Mouse (Mus musculus) hindbrain, embryonic 13.5 days (tissue): Measurements from ENCODE around the gene Nccrp1. TPM values are rescaled to one million over a fixed set of nuclear protein-coding genes. Genes with fewer than 3 reads are reported as not detected.
A peak's percentile ranks its signal among the peaks of the same experiment; 100 is the strongest.

Source experiments
- ATAC-seq: fragments of 200-750 bp; cut with Nextera tagmentation; 2 replicates; pipeline ENCODE4 v1.8.0; 2017; ENCODE audit warnings: moderate TSS enrichment; ENCODE audit not compliant: low FRiP score
- H3K27ac ChIP-seq: fragments of 300-500 bp; sonication (generic); 2 replicates; pipeline ENCODE4 v1.5.1; 2015; ENCODE audit warnings: inconsistent platforms, mild to moderate bottlenecking, moderate library complexity
- H3K27me3 ChIP-seq: fragments of 300-500 bp; sonication (generic); 2 replicates; pipeline ENCODE4 v1.6.1; 2015; ENCODE audit warnings: mild to moderate bottlenecking, inconsistent platforms
- H3K36me3 ChIP-seq: fragments of 300-500 bp; sonication (generic); 2 replicates; pipeline ENCODE4 v1.6.1; 2015; ENCODE audit warnings: mild to moderate bottlenecking, inconsistent platforms
- H3K4me1 ChIP-seq: fragments of 300-500 bp; sonication (generic); replicated peaks from 2 replicates; pipeline ENCODE4 v1.6.1; 2015; ENCODE audit warnings: inconsistent platforms
- H3K4me2 ChIP-seq: fragments of 300-500 bp; sonication (generic); 2 replicates; pipeline ENCODE4 v1.6.1; 2015; ENCODE audit warnings: inconsistent platforms, mild to moderate bottlenecking, moderate library complexity
- H3K4me3 ChIP-seq: fragments of 300-500 bp; sonication (generic); 2 replicates; pipeline ENCODE4 v1.5.1; 2015; ENCODE audit warnings: mild to moderate bottlenecking, inconsistent platforms
- H3K9ac ChIP-seq: fragments of 300-500 bp; sonication (generic); 2 replicates; pipeline ENCODE4 v1.6.1; 2015; ENCODE audit warnings: mild to moderate bottlenecking, inconsistent platforms
- H3K9me3 ChIP-seq: fragments of 300-500 bp; sonication (generic); 2 replicates; pipeline ENCODE4 v1.6.1; 2016; ENCODE audit warnings: inconsistent platforms
- WGBS: fragments of 180-500 bp; shearing (Covaris S2); methylation state at CpG from one replicate; pipeline ENCODE4 v1.1.7; 2015; 5-methylcytosine and 5-hydroxymethylcytosine counted together
- polyA plus RNA-seq: library from polyadenylated mRNA; unstranded; fragments of >200 nt; fragmentation: Nextera tagmentation; extraction: Ambion mirVana; gene quantifications from 2 replicates; pipeline ENCODE4 v1.2.1, GENCODE M21; 2015

Nccrp1 gene
- polyA plus RNA-seq, 1 experiment from 2014 or later, result not detected

DNA sequence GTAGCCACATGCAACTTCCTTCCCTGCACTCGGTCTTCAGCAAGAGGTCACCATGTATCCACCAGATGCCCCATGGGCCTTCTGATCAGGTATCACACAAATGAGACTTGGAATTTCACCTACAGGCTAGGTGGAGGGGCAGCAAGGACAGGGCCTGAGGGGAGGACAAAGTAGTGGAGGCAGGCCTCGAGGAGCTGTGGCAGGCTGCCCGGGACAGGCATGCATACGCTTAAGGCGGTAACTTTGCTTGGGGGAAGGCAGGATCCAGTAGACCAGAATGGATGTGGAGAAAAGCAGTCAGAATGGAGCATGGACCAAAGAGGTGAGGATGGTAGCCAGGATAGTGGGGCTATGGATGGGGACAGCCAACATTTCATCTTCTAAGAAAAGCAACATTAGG, 32.8 kb upstream of the Nccrp1 start:
- peaks cover 67% of the 10 kb centered on the region for H3K4me1 ChIP-seq
- H3K27ac ChIP-seq, result peak overlapping the region; percentile 35; the same call in 1 of the 2 replicates
- no peaks in the 10 kb centered on the region for H3K27me3 ChIP-seq
- H3K36me3 ChIP-seq, result no peaks in the 10 kb centered on the region
- H3K9me3 ChIP-seq, result no peaks in the 10 kb centered on the region
- no peak overlapping the region for H3K4me3 ChIP-seq
- H3K4me2 ChIP-seq, result no peak overlapping the region
- ATAC-seq, result no peak
- 72% methylated on average over 5 of the region's 5 CpGs for WGBS
- H3K9ac ChIP-seq, result no peak overlapping the region

- no peak overlapping the region for H3K9ac ChIP-seq
- no peak overlapping the region for H3K4me3 ChIP-seq
- H3K9me3 ChIP-seq, result no peaks in the 10 kb centered on the region
- H3K36me3 ChIP-seq, result no peaks in the 10 kb centered on the region
- no peak overlapping the region for H3K27ac ChIP-seq
- 72% methylated on average over 5 of the region's 5 CpGs for WGBS
- ATAC-seq, result no peak
- no peak overlapping the region for H3K4me2 ChIP-seq
- no peaks in the 10 kb centered on the region for H3K27me3 ChIP-seq
- H3K4me1 ChIP-seq, result peaks cover 55% of the 10 kb centered on the region
Measured at GRCm38 (mm10) chr7:28578543-28579053, 31.5 kb upstream of the Nccrp1 start.

GRCm38 (mm10) chr7:28577826-28578542, 30.9 kb upstream of the Nccrp1 start:
- Histone ChIP-seq H3K9ac (no peak overlapping the region), H3K27ac (no peak overlapping the region), H3K4me2 (no peak overlapping the region), H3K9me3 (no peaks in the 10 kb centered on the region), H3K4me3 (no peak overlapping the region), H3K36me3 (no peaks in the 10 kb centered on the region), H3K4me1 (peaks cover 52% of the 10 kb centered on the region), H3K27me3 (no peaks in the 10 kb centered on the region)
- WGBS, result 88% methylated on average over 9 of the region's 9 CpGs
- no peak for ATAC-seq

GRCm38 (mm10) chr7:28576271-28576914, 29.3 kb upstream of the Nccrp1 start:
- Histone ChIP-seq H3K27ac (no peak overlapping the region), H3K9ac (peak overlapping the region; percentile 20; the same call in 1 of the 2 replicates), H3K36me3 (no peaks in the 10 kb centered on the region), H3K9me3 (no peaks in the 10 kb centered on the region), H3K4me1 (peaks cover 58% of the 10 kb centered on the region), H3K4me2 (no peak overlapping the region), H3K4me3 (no peak overlapping the region), H3K27me3 (no peaks in the 10 kb centered on the region)
- 71% methylated on average over 5 of the region's 5 CpGs for WGBS
- ATAC-seq, result peak; percentile 43

GRCm38 (mm10) chr7:28575597-28575996, 28.5 kb upstream of the Nccrp1 start:
- H3K4me2 ChIP-seq, result no peak overlapping the region
- H3K4me1 ChIP-seq, result peaks cover 64% of the 10 kb centered on the region
- H3K9ac ChIP-seq, result no peak overlapping the region
- no peak overlapping the region for H3K4me3 ChIP-seq
- no peak overlapping the region for H3K27ac ChIP-seq
- H3K36me3 ChIP-seq, result no peaks in the 10 kb centered on the region
- no peaks in the 10 kb centered on the region for H3K27me3 ChIP-seq
- no peaks in the 10 kb centered on the region for H3K9me3 ChIP-seq
- no peak for ATAC-seq
- 95% methylated on average over 11 of the region's 11 CpGs for WGBS

DNA sequence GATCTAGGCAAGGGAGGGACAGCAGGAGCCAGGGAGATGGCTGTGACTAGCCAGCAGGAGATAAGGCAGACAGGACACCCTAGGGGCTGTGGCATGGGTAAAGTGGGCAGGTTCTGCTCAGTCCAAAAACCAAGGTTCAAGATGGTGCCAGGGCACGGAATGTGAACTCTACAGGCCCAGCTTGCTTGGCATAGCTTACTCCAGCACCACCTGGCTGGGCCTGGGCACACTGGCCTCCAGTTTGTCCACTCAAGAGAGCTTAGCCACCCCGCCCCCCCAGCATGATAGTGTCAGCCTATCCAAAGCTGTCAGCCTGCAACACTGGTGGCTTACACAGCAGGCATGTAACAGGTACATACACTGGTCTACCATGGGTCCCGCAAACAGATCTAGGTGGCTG, 26.2 kb upstream of the Nccrp1 start:
- no peak overlapping the region for H3K4me2 ChIP-seq
- no peaks in the 10 kb centered on the region for H3K27me3 ChIP-seq
- H3K9ac ChIP-seq, result no peak overlapping the region
- no peaks in the 10 kb centered on the region for H3K9me3 ChIP-seq
- no peak for ATAC-seq
- H3K36me3 ChIP-seq, result no peaks in the 10 kb centered on the region; the same call in 1 of the 2 replicates
- 97% methylated on average over 3 of the region's 3 CpGs for WGBS
- H3K4me1 ChIP-seq, result peaks cover 51% of the 10 kb centered on the region
- no peak overlapping the region for H3K4me3 ChIP-seq
- H3K27ac ChIP-seq, result no peak overlapping the region

GRCm38 (mm10) chr7:28572689-28573088, 25.6 kb upstream of the Nccrp1 start:
- H3K9me3 ChIP-seq, result no peaks in the 10 kb centered on the region
- H3K4me3 ChIP-seq, result no peak overlapping the region
- H3K36me3 ChIP-seq, result peaks cover 3% of the 10 kb centered on the region
- no peak for ATAC-seq
- WGBS, result 82% methylated on average over 5 of the region's 5 CpGs
- no peak overlapping the region for H3K9ac ChIP-seq
- no peak overlapping the region for H3K27ac ChIP-seq
- H3K4me1 ChIP-seq, result peaks cover 46% of the 10 kb centered on the region
- no peaks in the 10 kb centered on the region for H3K27me3 ChIP-seq
- no peak overlapping the region for H3K4me2 ChIP-seq

GRCm38 (mm10) chr7:28570982-28571682, 24.1 kb upstream of the Nccrp1 start:
- Histone ChIP-seq H3K4me2 (no peak overlapping the region), H3K9me3 (no peaks in the 10 kb centered on the region), H3K27me3 (no peaks in the 10 kb centered on the region), H3K27ac (peak overlapping the region; percentile 12; the same call in 1 of the 2 replicates), H3K4me1 (peaks cover 32% of the 10 kb centered on the region), H3K9ac (0 out of 2 replicates have a peak overlapping the region, but pooled peaks have one; percentile 19), H3K36me3 (peaks cover 19% of the 10 kb centered on the region), H3K4me3 (no peak overlapping the region)
- no peak for ATAC-seq
- 49% methylated on average over 5 of the region's 5 CpGs for WGBS

- H3K4me2 ChIP-seq, result no peak overlapping the region
- no peak for ATAC-seq
- H3K36me3 ChIP-seq, result peaks cover 26% of the 10 kb centered on the region
- 0 out of 2 replicates have a peak overlapping the region, but pooled peaks have one; percentile 12 for H3K27ac ChIP-seq
- H3K9me3 ChIP-seq, result no peaks in the 10 kb centered on the region
- H3K27me3 ChIP-seq, result no peaks in the 10 kb centered on the region
- H3K9ac ChIP-seq, result 0 out of 2 replicates have a peak overlapping the region, but pooled peaks have one; percentile 19
- H3K4me3 ChIP-seq, result no peak overlapping the region
- 82% methylated on average over 12 of the region's 12 CpGs for WGBS
- H3K4me1 ChIP-seq, result peaks cover 31% of the 10 kb centered on the region
Measured at GRCm38 (mm10) chr7:28570291-28570981, 23.4 kb upstream of the Nccrp1 start.

GRCm38 (mm10) chr7:28568253-28568652, 21.2 kb upstream of the Nccrp1 start:
- Histone ChIP-seq H3K4me1 (peaks cover 30% of the 10 kb centered on the region), H3K9ac (no peak overlapping the region), H3K4me2 (no peak overlapping the region), H3K36me3 (peaks cover 48% of the 10 kb centered on the region), H3K27me3 (no peaks in the 10 kb centered on the region), H3K4me3 (no peak overlapping the region), H3K9me3 (no peaks in the 10 kb centered on the region), H3K27ac (no peak overlapping the region)
- 0 out of 2 replicates have a peak, but pooled peaks have one; percentile 2 for ATAC-seq

DNA sequence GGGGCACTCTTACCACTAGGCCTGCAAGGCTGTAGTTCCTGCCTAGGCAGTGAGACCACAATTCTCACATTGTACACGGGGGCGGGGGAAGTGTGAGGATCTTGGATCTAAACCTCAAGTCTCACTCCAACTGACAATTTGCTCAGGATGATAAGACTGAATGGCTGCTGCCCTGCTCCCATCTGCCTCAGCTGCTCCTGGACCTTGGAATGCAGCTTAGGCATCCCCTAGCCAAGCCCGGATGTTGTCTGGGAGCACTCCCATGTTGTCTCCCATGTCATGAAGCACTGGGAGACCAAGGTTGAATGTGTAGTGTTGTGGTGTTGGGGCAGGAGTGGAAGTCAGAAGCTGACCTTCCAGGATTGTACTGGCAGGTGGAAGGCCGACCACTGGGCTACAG, 20.5 kb upstream of the Nccrp1 start:
- no peak overlapping the region for H3K4me3 ChIP-seq
- WGBS, result 93% methylated on average over 4 of the region's 4 CpGs
- no peak overlapping the region for H3K4me2 ChIP-seq
- H3K9me3 ChIP-seq, result no peaks in the 10 kb centered on the region
- no peak overlapping the region for H3K27ac ChIP-seq
- H3K27me3 ChIP-seq, result no peaks in the 10 kb centered on the region
- peaks cover 55% of the 10 kb centered on the region for H3K36me3 ChIP-seq
- H3K9ac ChIP-seq, result no peak overlapping the region
- no peak for ATAC-seq
- peaks cover 25% of the 10 kb centered on the region for H3K4me1 ChIP-seq

DNA sequence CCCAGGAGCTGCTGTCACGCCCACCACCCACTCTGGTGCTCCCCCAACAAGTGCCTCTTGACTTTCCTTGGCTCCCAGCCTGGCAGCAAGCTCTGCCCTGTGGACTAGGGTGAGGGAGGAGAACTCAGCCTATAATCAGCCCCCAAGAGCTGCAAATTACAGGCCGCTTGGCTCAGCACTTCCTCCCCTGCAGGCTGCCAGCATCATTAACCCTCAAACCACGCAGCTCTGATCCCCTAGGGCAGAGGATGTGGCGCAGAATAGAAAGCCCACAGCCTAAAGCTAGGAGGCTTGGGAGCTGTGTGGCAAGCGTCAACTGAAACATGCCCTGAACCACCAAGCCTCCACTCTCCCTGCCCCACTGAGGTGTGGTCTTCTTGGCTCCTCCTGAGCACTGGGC, 18.4 kb upstream of the Nccrp1 start:
- H3K36me3 ChIP-seq, result peaks cover 72% of the 10 kb centered on the region
- no peaks in the 10 kb centered on the region for H3K27me3 ChIP-seq
- WGBS, result 78% methylated on average over 5 of the region's 5 CpGs
- no peak for ATAC-seq
- H3K9ac ChIP-seq, result 0 out of 2 replicates have a peak overlapping the region, but pooled peaks have one; percentile 19
- H3K27ac ChIP-seq, result no peak overlapping the region
- no peaks in the 10 kb centered on the region for H3K9me3 ChIP-seq
- no peak overlapping the region for H3K4me2 ChIP-seq
- H3K4me1 ChIP-seq, result peaks cover 6% of the 10 kb centered on the region
- no peak overlapping the region for H3K4me3 ChIP-seq
